Mouse (Mus musculus): ENCODE results near the gene Pclaf.

Pclaf gene

DNA sequence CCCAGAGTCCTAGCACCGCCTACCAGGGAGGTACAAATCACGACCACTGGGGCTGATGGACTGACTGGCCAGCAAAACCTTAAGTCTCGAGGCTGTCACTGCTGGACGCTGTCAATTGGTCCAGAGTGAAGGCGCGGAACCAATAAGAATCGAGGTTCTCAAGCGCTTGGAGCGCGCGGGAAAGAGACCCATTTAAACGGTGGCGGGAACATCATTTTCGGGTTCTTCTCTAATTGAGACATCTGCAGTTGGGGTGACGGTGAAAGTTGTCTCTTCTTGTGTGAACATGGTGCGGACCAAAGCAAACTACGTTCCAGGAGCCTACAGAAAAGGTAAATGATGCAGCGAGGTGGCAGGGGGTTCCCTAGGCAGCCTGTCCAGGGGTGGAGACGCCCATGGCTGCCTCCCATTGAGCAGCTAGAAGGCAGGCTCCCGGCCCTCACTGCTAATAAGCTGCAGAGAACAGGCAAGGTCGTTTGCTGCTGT is at the start of gene Pclaf:
TSS of gene Pclaf (plus strand) at position 95 of the 486 bp plus-strand sequence.
- peak; percentile 77 to 79 for DNase-seq

DNA sequence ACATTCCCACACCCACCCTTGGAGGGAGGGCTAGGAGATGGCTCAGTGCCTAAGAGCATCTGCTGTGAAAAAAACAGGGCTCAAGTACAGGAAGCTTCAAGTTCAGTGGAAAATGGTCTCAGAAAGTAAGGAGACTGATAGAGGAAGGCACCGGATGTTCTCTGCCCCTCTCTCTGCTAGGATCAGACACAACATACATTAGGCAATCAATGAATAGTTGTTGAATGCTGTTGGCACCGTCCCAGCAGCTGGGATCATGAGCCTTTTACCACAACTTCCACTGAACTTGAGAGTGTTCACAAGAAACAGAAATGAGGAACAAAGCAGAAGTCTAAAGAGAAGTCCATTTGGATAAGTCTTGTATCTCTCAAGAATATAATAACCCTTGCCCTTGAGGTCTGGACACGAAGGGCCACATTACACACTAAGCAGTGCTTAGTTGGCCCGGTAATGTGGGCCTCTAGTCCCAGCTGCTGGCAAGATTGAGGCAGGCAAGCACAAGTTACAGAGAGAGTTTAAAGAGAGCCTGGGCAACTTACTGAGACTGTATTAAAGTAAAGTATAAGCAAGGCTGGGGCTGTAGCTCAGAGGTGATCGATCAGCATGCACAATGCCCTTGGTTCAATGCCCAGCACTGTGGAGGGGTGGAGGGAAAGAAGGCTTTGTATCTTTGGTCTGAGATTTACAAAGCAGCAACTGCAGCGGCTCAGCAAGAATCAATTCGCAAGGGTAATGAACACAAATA is 45.4 kb upstream of the Pclaf start:
- DNase-seq, result peak; percentile 43 to 60

DNA sequence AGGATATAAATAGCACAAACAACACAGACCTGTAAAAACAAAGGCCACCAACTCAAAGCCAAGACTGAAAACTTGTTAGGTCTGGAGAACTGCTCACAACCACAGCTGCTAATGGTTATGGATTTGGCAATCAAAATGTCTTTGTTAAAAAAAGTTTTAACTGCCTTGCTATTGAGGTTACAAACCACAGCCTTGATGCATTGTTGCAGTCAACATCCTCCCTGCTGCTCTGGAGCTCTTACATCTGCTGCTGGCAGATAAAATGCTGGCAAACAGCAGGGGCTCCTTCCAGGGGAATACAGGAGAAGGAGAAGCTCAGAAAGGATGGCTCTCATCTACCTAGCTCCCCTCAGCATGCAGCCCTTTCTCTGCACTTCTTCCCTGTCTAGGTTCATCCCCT is 41.9 kb upstream of the Pclaf start:
- DNase-seq, result peak in 1 of 2 experiments; percentile 28

DNA sequence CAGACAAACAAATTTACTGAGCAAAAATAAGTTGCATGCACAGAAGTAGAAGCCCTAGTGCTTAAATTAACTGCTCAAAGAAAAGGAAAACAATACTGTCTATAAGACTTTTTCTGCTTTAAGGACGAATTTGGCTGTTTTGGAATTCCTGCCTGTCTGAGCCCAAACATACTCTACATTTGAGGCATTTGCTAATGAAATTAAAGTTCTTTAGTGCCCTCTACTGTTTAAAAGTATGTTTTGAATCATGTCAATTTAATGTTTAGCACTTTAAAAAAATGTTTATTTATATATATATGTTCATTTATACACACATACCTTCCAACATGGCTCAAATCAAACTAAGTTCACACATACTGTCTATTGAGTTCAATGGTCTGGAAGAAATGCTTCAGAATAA is 39.8 kb upstream of the Pclaf start:
- DNase-seq, result peak in 1 of 2 experiments; percentile 30

DNA sequence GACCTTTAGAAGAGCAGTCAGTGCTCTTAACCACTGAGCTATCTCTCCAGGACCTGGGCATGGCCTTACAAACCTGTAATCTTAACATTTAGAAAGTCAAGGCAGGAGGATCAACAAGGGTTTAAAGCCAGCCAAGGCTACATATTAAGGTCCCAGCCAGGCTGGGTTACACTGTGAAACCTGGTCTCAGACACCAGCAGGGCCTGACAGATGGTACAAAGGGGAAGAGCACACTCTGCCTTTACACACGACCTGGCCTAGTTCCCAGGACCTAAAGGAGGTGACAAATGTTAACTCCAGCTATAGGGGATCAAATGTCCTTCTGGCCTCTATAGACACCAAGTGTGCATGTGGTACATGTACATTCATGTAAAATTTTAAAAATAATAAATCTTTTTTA is 30.4 kb upstream of the Pclaf start:
- peak; percentile 31 to 50 for DNase-seq

DNA sequence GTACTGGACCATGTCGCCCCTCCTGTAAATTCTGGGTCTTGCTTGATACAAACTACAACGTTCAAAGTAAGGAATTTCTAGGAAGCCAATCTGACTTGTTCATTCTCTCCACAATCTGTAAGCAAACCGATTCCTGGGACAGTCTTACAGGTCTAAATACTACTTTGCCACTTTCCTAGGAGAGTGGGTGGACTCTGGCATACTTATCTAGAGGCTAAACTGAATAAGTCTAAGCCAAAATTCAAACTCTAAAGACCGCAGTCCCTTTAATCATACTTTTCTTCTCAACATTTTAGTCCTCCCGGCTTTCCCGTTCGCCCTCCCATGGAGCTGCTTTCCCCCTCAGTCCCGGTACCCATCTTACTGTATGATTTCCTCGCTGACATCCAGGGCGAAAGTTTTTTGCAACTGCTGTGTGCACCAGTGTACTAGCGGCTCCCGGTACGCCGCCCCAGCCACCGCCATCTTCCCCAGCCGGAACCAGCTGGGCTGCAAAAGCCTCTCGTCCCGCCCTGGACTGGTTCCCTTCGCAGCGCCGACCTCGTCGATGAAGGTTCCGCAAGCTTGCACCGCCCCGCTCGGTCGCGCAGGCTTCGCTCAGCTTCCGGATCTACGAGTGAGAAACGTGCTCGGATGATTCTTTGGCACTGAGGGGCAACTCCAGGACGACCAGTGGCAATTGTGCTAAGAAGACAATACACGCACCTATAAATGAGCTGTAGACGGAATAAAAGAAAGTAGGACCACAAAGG is 5.3 kb upstream of the Pclaf start:
- peak; percentile 94 to 96 for DNase-seq

DNA sequence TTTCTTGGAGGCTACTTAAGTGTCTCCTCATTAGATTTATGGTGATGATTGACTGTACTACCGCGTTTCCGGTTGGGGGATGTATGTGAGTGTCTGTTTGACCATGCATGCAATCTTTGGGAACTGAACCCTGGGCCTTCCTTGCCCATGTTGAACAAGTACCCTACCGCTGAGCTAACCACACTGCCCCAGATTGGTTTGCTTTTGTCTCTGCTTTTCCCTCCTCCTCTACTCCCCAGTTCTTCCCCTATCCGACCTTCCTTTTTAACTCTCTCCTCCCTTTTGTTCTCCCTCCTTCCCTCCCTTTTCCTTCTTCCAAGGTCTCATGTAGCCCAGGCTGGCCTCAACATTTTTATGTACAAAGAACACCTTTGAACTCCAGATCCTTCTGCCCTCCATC is 1.1 kb downstream of the Pclaf start:
- no peak for DNase-seq

DNA sequence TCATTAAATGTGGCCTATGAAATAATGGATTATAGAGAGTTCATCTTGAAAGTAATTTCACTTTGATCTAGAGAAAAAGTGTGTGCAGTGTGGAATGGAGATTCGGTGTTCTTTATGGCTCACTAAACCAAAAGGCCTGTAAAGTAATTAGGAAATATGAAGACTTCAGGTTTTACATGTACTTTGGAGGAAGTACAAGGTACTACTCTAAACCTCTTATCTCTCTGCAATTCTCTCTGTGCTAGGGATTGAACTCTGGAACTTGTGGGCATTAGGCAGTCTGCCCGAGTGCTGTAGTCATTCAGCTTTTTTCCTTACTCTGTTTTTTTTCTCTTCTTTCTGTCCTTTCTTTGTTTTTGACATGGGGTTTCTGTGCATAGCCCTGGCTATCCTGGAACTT is 6.9 kb downstream of the Pclaf start:
- DNase-seq, result no peak

DNA sequence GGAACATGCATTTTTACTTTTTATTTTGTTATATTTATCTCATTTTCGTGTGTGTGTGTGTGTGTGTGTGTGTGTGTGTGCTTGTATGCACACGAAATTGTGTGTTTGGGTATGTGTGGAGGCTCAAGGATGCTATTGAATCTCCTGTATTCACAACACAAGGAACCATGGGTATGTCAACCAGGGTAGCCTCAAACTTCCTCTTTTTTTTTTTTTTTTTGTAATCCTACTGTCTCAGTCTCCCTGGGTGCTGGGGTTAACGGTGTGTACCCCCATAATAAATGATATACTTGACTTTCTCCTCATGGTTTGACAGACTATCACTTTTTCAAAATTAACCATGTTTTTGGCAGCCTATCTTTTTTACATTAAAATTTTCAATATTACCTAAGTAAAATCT is 12.8 kb downstream of the Pclaf start:
- DNase-seq, result no peak

DNA sequence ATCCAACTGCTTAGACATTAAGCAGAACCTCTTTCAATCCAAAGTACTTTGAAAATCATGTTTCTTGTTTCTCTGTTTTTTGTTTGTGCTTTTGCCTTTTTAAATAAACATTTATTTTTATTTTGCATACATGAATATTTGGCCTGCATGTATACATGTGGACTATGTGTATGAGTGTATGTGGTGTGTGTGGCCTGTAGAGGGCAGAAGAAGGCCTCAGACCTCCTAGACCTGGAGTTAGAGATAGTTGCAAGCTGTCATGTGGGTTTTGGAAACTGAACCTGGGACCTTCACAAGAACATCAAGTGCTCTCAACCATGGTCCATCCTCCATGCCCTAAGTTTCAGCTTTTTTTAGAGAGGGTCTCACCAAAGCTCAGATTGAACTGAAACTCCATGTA is 13.4 kb downstream of the Pclaf start:
- DNase-seq, result no peak

DNA sequence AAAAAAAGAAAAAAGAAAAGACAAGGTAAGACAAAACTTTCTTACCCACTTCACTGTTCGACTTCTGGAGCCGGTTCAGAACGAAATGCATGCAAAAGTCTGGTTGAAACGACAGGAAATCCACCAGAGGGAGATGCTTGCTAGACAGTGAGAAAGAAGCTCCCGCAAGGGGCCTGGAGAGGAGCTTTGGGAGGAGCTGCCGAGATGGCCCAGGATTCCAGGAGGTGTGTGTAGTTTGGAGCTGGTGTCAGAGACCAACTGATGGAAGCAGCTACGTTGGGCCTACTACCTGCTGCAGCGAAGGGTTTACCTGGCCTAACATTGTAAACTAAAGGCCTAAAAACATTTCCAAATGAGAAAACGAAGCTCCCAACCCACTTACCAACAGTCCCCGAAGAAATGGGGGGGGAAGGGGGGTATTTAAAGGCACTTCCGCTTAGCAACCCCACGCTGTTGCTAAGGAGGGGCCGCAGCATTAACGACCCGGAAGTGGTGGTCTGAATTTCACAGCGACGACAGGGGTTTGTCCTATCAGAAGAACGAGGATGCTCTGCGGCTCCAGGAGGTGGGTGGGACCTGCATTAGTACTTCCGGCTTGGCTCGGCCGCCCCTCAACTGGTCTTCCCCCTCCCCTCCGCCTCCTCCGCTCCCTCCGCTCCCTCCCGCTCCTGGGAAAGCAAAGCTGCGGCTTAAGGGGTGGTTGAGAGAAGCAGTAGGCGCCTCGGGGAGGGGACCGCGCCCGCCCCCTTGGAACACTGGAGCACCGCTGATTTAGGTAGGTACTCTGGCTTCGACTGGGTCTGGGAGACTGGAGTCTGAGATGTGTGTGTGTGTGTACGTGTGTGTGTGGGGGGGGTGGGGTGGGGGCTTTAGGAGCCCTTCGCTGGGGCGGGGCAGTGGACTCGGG is 18.6 kb downstream of the Pclaf start, which contains the start of the genes Trip4 and Csnk1g1:
TSS of gene Trip4 (minus strand) at position 401 of the 907 bp plus-strand sequence.
TSS of gene Csnk1g1 (plus strand) at position 531 of the 907 bp plus-strand sequence.
- DNase-seq, result peak; percentile 97 to 98

DNA sequence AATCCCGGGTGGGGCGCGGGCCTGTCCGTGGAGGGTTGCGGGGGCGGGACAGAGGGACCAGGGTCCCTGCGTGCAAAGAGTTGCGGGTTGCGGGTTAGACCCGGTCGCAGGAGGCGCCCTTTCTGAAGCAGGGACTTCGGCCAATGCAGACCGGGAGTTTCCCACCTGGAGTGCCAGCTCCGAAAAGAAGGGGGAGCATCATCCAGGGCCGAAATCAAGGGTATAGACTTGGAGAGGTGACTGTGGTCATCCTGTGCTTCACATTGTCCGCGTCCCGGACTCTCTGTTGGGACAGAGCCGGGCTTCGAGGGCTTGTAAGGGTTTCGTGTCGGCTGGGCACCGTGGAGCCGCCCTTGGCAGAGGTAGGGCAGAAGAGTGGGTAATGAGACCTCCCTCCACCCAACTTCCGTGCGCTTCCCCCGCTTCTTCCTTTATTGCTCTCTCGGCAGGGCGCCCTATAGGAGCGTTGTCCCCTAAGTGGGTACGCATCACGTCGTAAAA is 19.3 kb downstream of the Pclaf start:
- peak; percentile 78 for DNase-seq

DNA sequence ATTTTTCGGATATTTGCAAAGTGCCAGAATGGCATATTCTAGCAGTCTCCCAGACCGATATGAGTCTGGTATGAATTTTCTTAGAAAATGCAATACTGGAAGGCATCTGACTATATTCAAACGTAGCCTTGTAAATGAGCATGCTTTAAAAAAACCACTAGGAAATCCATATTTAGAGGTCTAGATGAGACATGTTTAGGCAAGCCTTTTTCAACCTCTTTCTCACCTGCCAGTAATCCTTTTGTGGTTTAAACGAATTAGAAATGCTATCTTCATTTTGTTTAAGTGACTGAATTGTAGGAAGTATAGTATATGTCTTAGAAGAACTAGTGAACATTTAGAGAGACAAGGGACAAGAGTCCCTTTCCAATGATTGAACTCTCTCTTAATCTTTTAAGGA is 19.8 kb downstream of the Pclaf start:
- no peak for DNase-seq

DNA sequence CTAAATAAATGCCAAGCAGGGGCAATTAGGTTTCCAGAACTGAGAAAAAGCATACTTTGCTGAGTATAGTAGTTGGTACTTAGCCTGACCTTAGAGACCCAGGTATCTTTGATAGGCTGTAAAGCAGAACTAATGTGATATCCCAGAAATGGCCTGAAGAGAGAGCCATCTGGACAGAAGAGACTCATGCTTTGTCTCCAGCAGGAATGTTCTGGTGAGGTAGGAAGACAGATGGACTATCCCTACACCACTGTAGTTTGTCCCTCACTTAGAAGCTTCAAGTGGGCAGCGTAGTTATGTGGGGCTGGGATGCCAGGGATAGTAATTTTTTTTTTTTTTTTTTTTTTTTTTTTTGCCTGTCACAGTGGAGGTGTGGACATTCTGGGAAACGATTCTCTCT is 23.9 kb downstream of the Pclaf start:
- DNase-seq, result peak; percentile 46 to 50

DNA sequence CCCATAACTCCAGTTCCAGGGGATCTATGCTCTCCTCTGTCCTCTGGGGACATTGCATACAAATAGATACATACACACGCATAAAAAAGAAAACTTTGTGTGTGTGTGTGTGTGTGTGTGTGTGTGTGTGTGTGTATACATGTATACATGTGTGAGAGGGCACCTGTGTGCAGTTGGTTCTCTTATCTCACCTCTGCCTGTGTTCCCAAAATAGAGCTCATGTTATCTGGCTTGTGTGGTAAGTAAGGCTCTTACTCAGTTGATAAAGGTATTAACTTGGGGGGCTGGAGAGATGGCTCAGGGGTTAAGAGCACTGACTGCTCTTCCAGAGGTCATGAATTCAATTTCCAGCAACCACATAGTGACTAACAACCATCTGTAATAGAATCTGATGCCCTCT is 27.0 kb downstream of the Pclaf start:
- DNase-seq, result no peak

DNA sequence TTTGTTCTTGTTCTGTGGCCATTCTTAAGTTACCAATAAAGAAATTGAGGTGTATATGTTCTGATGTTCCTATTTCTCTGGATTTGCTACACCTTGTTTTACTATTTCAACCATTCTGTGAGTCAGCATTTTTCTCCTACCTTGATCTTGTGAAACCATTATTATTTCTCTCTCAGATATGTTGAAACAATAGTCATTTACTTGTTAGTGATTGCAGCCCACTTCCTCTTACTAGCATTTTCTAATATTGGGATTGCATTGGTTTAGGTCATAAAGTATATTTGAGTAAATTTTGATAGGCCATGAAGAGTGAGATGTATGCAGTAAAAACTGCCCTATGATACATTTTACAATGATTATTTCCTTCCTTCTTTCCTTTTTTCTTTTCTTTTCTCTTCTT is 38.4 kb downstream of the Pclaf start:
- no peak for DNase-seq

DNA sequence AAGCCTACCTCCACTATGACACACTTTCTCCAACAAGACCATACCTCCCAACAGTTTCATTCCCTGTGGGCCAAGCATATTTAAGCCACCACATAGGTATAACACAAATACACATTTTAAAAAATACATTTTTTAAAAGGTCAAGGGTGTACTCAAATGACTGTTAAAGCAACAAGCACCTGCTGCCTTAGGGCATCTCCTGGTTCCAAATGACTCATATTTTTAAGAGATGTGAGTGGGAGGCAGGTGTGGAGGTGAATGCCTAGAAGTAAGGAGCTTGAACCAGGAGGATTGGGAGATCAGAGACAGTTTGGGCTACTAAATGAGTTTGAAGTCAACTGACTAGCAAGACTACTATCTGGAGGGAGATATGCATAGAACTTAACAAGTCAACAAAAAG is 39.8 kb downstream of the Pclaf start:
- no peak for DNase-seq

DNA sequence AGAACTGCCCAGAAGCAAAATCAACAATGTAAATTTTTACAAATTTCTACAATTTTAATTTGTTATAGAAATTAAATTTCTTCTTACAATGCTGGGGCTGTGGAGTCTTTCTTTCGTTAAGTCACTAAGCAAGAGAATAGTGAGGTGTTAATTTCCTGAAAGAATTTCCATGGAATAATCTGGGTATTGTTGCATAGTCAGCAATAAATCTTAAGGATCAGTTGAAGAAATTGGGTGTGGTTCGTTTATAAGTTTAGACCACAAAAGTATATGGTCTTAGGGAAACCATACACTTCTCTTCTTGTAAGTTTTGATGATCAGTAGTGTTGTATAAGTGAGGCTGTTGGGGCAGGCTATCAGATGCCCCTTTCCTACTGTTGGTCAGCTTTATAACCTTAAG is 47.5 kb downstream of the Pclaf start:
- no peak for DNase-seq

DNA sequence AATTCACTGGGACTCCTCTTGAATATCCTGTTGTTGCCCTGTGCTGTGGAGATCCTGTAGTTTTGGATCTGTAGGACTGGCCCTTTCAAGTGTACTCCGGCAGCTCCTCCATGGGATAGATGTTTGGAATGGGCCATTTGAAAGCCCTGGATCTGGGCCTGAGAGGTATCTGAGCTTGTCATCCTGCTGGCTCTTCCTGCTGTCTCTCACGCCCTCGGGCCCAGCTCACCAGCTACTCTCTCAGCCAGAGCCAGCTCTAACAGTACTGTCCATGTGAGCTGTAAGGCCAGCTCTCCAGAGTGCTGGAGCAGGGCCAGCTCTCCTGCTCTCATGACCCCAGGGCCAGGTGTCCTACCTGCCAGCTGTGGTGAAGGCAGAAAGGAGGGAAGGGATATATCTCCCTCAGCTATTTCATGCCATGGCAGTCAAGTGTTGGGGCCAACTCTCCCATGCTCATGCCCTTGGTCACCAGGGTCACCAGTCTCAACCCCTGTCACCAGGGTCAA is 61.1 kb downstream of the Pclaf start:
- peak in 1 of 2 experiments; percentile 9 for DNase-seq
